Mouse (Mus musculus) lung, adult 2 months (tissue): ENCODE data around the gene Psmd11. TPM values are rescaled to one million over a fixed set of nuclear protein-coding genes. Genes with fewer than 3 reads are reported as not detected.

Experiments used
- DNase-seq: peaks from one replicate; pipeline ENCODE4 v3.0.0; 2022
- H3K4me1 ChIP-seq: fragments of 200-500 bp; 2 replicates; pipeline ENCODE4 v1.6.1; 2011; ENCODE audit warnings: low read length; ENCODE audit not compliant: control insufficient read depth, insufficient read depth
- H3K4me3 ChIP-seq: fragments of 200-500 bp; replicated peaks from 2 replicates; pipeline ENCODE3; 2011; ENCODE audit warnings: low read depth, mild to moderate bottlenecking, control low read depth, low read length; ENCODE audit errors: extremely low read depth
- CTCF ChIP-seq: fragments of 200-500 bp; IDR thresholded peaks from 2 replicates; pipeline ENCODE4 v1.5.1; 2011; ENCODE audit warnings: mild to moderate bottlenecking, low read length, control low read depth; ENCODE audit not compliant: insufficient read depth
- POLR2A ChIP-seq: fragments of 200-500 bp; IDR thresholded peaks from 2 replicates; pipeline ENCODE4 v1.6.1; 2011; ENCODE audit warnings: low read depth, mild to moderate bottlenecking, control low read depth, low read length, borderline replicate concordance; ENCODE audit errors: extremely low read depth
- WGBS: fragments of 180-500 bp; shearing (Covaris S2); methylation state at CpG from one replicate; pipeline ENCODE4 v1.1.7; 2018; 5-methylcytosine and 5-hydroxymethylcytosine counted together
- polyA plus RNA-seq: library from polyadenylated mRNA; depleted of rRNA; stranded (reverse); fragments of >200 nt; gene quantifications from 2 replicates; pipeline ENCODE4 v1.2.3, GENCODE M21; 2012

The Psmd11 gene
- polyA plus RNA-seq, 1 experiment, result 48.3 TPM

- Histone ChIP-seq H3K4me3 (no peak overlapping the region), H3K4me1 (no peaks in the 10 kb centered on the region)
- no peak for DNase-seq
- WGBS, result 77% methylated on average over 16 of the region's 16 CpGs
- TF ChIP-seq POLR2A (no peak), CTCF (no peak)
Measured at GRCm38 (mm10) chr11:80471836-80472605, 43.6 kb downstream of the Psmd11 start.

GRCm38 (mm10) chr11:80474175-80474691, 45.8 kb downstream of the Psmd11 start:
- Histone ChIP-seq H3K4me1 (peaks cover 8% of the 10 kb centered on the region), H3K4me3 (no peak overlapping the region)
- TF ChIP-seq CTCF, result peak; percentile 30; the same call in 1 of the 2 replicates
- TF ChIP-seq POLR2A, result no peak
- peak; percentile 20 for DNase-seq
- WGBS, result 45% methylated on average over 2 of the region's 2 CpGs

- Histone ChIP-seq H3K4me3 (no peak overlapping the region), H3K4me1 (peaks cover 8% of the 10 kb centered on the region)
- no peak for TF ChIP-seq CTCF
- no peak for TF ChIP-seq POLR2A
- WGBS, result 72% methylated on average over 11 of the region's 11 CpGs
- DNase-seq, result peak; percentile 21
Measured at GRCm38 (mm10) chr11:80474846-80475245, 46.4 kb downstream of the Psmd11 start.

GRCm38 (mm10) chr11:80475544-80475943, 47.1 kb downstream of the Psmd11 start:
- 79% methylated on average over 9 of the region's 9 CpGs for WGBS
- peaks cover 8% of the 10 kb centered on the region for H3K4me1 ChIP-seq
- H3K4me3 ChIP-seq, result no peak overlapping the region
- TF ChIP-seq POLR2A (no peak), CTCF (no peak)
- no peak for DNase-seq

GRCm38 (mm10) chr11:80476222-80477189, 48.1 kb downstream of the Psmd11 start, which contains the start of gene Cdk5r1:
TSS of gene Cdk5r1 (plus strand) at chr11:80477023.
- DNase-seq, result peak; percentile 83
- 1% methylated on average over 82 of the region's 116 CpGs for WGBS
- H3K4me3 ChIP-seq, result peak within 1 kb of the TSS; percentile 79
- TF ChIP-seq CTCF, result no peak
- no peak for TF ChIP-seq POLR2A
- H3K4me1 ChIP-seq, result peaks cover 8% of the 10 kb centered on the region

GRCm38 (mm10) chr11:80477341-80478199, 49.2 kb downstream of the Psmd11 start:
- no peak for TF ChIP-seq POLR2A
- TF ChIP-seq CTCF, result no peak
- DNase-seq, result no peak
- peak overlapping the region; percentile 67 for H3K4me3 ChIP-seq
- WGBS, result 16% methylated on average over 55 of the region's 55 CpGs
- H3K4me1 ChIP-seq, result peaks cover 8% of the 10 kb centered on the region

GRCm38 (mm10) chr11:80478694-80479412, 50.4 kb downstream of the Psmd11 start:
- no peak for DNase-seq
- no peak overlapping the region for H3K4me3 ChIP-seq
- no peak for TF ChIP-seq CTCF
- no peak for TF ChIP-seq POLR2A
- 85% methylated on average over 14 of the region's 14 CpGs for WGBS
- H3K4me1 ChIP-seq, result peaks cover 8% of the 10 kb centered on the region

GRCm38 (mm10) chr11:80479425-80479824, 51.0 kb downstream of the Psmd11 start:
- no peak for DNase-seq
- TF ChIP-seq POLR2A (no peak), CTCF (no peak)
- H3K4me1 ChIP-seq, result peaks cover 8% of the 10 kb centered on the region
- no peak overlapping the region for H3K4me3 ChIP-seq
- 70% methylated on average over 5 of the region's 5 CpGs for WGBS
